Mouse (Mus musculus) heart, postnatal 0 days (tissue): ENCODE data around the gene Kif13a.

Experiments used
- CTCF ChIP-seq: IDR thresholded peaks from 2 replicates; pipeline ENCODE4 v1.5.1; 2016; ENCODE audit warnings: antibody characterized with exemption, control low read depth, low read depth
- EP300 ChIP-seq: IDR thresholded peaks from 2 replicates; pipeline ENCODE4 v1.6.1; 2016; ENCODE audit warnings: antibody characterized with exemption, low read depth

DNA sequence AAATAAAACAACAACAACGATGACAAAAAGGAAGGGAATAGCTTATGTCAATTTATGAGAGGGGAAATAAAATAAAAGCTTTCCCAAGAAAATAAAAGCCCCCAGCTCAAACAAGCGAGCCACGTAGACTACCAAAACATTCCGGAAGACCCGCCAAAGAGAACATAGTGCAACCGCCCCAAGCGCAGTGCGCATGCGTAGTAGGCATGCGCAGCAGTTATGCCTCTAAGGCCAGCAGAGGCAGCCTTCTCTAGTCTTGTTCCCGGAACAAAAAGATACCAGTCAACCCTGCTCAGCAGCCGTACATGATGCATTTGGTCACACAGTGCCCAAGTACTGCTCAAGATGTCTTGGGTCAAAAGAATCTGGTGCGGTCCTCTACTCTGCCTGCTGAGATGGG, 171.0 kb downstream of the Kif13a start:
- no peak for TF ChIP-seq CTCF
- no peak for TF ChIP-seq EP300
